In the genomic region with DNA sequence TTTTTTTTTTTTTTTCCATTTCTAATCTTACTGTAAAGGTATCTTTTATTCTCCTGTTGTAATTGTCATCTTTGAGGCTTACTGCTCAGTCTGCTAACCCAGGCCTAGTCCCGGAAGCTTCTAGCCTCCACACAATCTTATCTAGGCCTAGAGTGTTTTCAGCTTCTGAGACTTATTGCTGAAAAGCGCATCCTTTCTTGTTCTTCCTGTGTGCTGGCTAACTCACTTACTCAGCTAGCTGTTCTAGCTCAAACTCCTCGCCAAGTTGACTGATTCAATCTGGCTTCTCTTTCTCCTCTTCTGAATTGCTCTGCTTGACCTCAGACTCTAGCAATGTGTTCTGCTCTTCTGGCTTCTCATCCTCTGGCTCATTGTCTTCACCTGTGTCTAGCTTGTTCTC, we compare ENCODE assay signal across 8 mouse cellular contexts. TPM values are rescaled to one million over a fixed set of nuclear protein-coding genes. Genes with fewer than 3 reads are reported as not detected.
DNase-seq lines count a peak whose midpoint lies in the region; ATAC-seq and TF ChIP-seq lines count a peak whose summit lies in the region.
"Had no signal": no experiment of that assay in that cellular context is flagged by ENCODE, and none has a peak within 500 bp of the region (broad histone marks: within the 10 kb centered on the region; RNA-seq: fewer than 3 reads in every experiment).

No protein-coding gene starts in this region.

- H3K27ac ChIP-seq in liver, embryonic 12.5 days: no peak overlapping the region
- no peak overlapping the region for H3K27ac ChIP-seq in ES-E14 (ENCODE audit: insufficient read depth, low read depth, low read length, poor library complexity, severe bottlenecking)
- H3K27ac ChIP-seq in embryonic facial prominence, embryonic 12.5 days: no peak overlapping the region

- H3K36me3 ChIP-seq in liver, embryonic 12.5 days: peaks cover 22% of the 10 kb centered on the region
- H3K36me3 ChIP-seq in ES-E14 (ENCODE audit: control insufficient read depth, insufficient read depth, low read length, poor library complexity, severe bottlenecking) (peaks cover 3% of the 10 kb centered on the region), myocyte (ENCODE audit: control insufficient read depth, insufficient read depth) (peaks cover 9% of the 10 kb centered on the region)
- peaks cover 7% of the 10 kb centered on the region for H3K36me3 ChIP-seq in embryonic facial prominence, embryonic 12.5 days

- peaks cover 32% of the 10 kb centered on the region for H3K79me2 ChIP-seq in myocyte (ENCODE audit: control insufficient read depth, insufficient read depth)

- 46% methylated on average over 3 of the region's 3 CpGs for WGBS in liver, embryonic 12.5 days (ENCODE audit: insufficient replicate concordance)
- WGBS in embryonic facial prominence, embryonic 12.5 days: 77% methylated on average over 3 of the region's 3 CpGs

- in situ Hi-C loops in ES-E14 (cut with MboI; ENCODE audit: low sequenced_read_pairs in 2 of 2, unreplicated experiment in 2 of 2): no loop called here

- H3K27me3 ChIP-seq in liver, embryonic 12.5 days (replicated peaks): no peaks in the 10 kb centered on the region
- no peaks in the 10 kb centered on the region for H3K27me3 ChIP-seq in embryonic facial prominence, embryonic 12.5 days
- H3K27me3 ChIP-seq in myocyte (ENCODE audit: control insufficient read depth, insufficient read depth, insufficient read length): no peaks in the 10 kb centered on the region

- DNase-seq in liver (no peak), ES-E14 (ENCODE audit: low read depth, low spot score) (no peak)
- DNase-seq in left cerebral cortex, adult 11 months (ENCODE audit: low spot score): no peak
- no peak for DNase-seq in embryo, embryonic 9.5 days (ENCODE audit: extremely low spot score)

- H3K4me2 ChIP-seq in liver, embryonic 12.5 days: peak overlapping the region; percentile 51
- H3K4me2 ChIP-seq in embryonic facial prominence, embryonic 12.5 days (replicated peaks): peak overlapping the region; percentile 7; the same call in 1 of the 2 replicates
- H3K4me2 ChIP-seq in myocyte (ENCODE audit: low read depth): peak overlapping the region; percentile 81

- no peak for TF ChIP-seq POLR2A in myocyte (IDR thresholded peaks at IDR 0.05; ENCODE audit: insufficient read length, low read depth)

- peaks cover 40% of the 10 kb centered on the region for H3K4me1 ChIP-seq in liver, embryonic 12.5 days
- peaks cover 0 to 5% of the 10 kb centered on the region in 2 experiments; a peak in 3 of 4 replicates for H3K4me1 ChIP-seq in ES-E14 (ENCODE audit: control insufficient read depth in 2 of 2, insufficient read depth in 2 of 2, low read length in 2 of 2, poor library complexity in 1 of 2)
- peaks cover 22% of the 10 kb centered on the region for H3K4me1 ChIP-seq in embryonic facial prominence, embryonic 12.5 days

- H3K4me3 ChIP-seq in liver, embryonic 12.5 days: peak overlapping the region; percentile 22; the same call in 1 of the 2 replicates
- H3K4me3 ChIP-seq in ES-E14 (ENCODE audit: insufficient read depth in 1 of 2, low read depth in 1 of 2, low read length in 2 of 2, poor library complexity in 1 of 2, severe bottlenecking in 1 of 2) (peak overlapping the region in 1 of 2 experiments; percentile 86; a peak in 1 of 4 replicates), myocyte (peak overlapping the region; percentile 66)
- no peak overlapping the region for H3K4me3 ChIP-seq in embryonic facial prominence, embryonic 12.5 days

- no peak for ATAC-seq in liver, embryonic 12.5 days
- ATAC-seq in embryonic facial prominence, embryonic 12.5 days (ENCODE audit: insufficient number of reproducible peaks, insufficient read depth, low FRiP score, low TSS enrichment): no peak

- H3ac ChIP-seq in myocyte (ENCODE audit: control insufficient read depth, insufficient read length): no peak overlapping the region

- H3K9me3 ChIP-seq in liver, embryonic 12.5 days (replicated peaks): no peaks in the 10 kb centered on the region
- no peaks in the 10 kb centered on the region for H3K9me3 ChIP-seq in ES-E14 (ENCODE audit: control insufficient read depth, insufficient read depth, low read depth, low read length)
- no peaks in the 10 kb centered on the region for H3K9me3 ChIP-seq in embryonic facial prominence, embryonic 12.5 days
- H3K9me3 ChIP-seq: hindbrain, embryonic 10.5 days had no signal

- H3K9ac ChIP-seq in liver, embryonic 12.5 days: no peak overlapping the region
- H3K9ac ChIP-seq in ES-E14 (ENCODE audit: insufficient read depth, low read depth, low read length, poor library complexity, severe bottlenecking): peak overlapping the region; percentile 65; the same call in 1 of the 2 replicates
- peak overlapping the region; percentile 24; the same call in 1 of the 2 replicates for H3K9ac ChIP-seq in embryonic facial prominence, embryonic 12.5 days

TF ChIP-seq in ES-E14, 5 proteins besides CTCF, POLR2A, EP300 and RAD21:
- no peak for TF ChIP-seq MAFK (IDR thresholded peaks at IDR 0.05; ENCODE audit: insufficient read depth, low read depth, low read length)
- TF ChIP-seq HCFC1 (IDR thresholded peaks at IDR 0.05; ENCODE audit: borderline replicate concordance, insufficient read depth, low read length): no peak
- TF ChIP-seq CHD2 (IDR thresholded peaks at IDR 0.05; ENCODE audit: low read depth, low read length): no peak

TF ChIP-seq in myocyte, 11 proteins besides CTCF, POLR2A, EP300 and RAD21:
- TF ChIP-seq TCF3 (IDR thresholded peaks at IDR 0.05; ENCODE audit: insufficient read length, low read depth): no peak
- TF ChIP-seq CEBPB (IDR thresholded peaks at IDR 0.05; ENCODE audit: insufficient read depth, poor library complexity, severe bottlenecking): no peak
- no peak for TF ChIP-seq MYOD1 (IDR thresholded peaks at IDR 0.05; ENCODE audit: control insufficient read depth in 1 of 3, insufficient read length in 2 of 3, low read depth in 2 of 3)
- no peak for TF ChIP-seq MAX (IDR thresholded peaks at IDR 0.05; ENCODE audit: low read depth)
- no peak for TF ChIP-seq SRF (IDR thresholded peaks at IDR 0.05; ENCODE audit: control insufficient read depth, insufficient read length, low read depth)
- no peak for TF ChIP-seq MYOG (IDR thresholded peaks at IDR 0.05; ENCODE audit: control insufficient read depth in 1 of 3, insufficient read depth in 1 of 3, insufficient read length in 2 of 3, low read depth in 2 of 3)
- no peak for TF ChIP-seq POLR2AphosphoS2 (IDR thresholded peaks at IDR 0.05; ENCODE audit: insufficient read length, low read depth)
- TF ChIP-seq REST (IDR thresholded peaks at IDR 0.05; ENCODE audit: insufficient read depth, insufficient read length): no peak
- no peak for TF ChIP-seq TCF12 (IDR thresholded peaks at IDR 0.05; ENCODE audit: insufficient read depth, poor library complexity, severe bottlenecking)
- no peak for TF ChIP-seq E2F4 (IDR thresholded peaks at IDR 0.05; ENCODE audit: insufficient read depth)
- no peak for TF ChIP-seq USF1 (IDR thresholded peaks at IDR 0.05; ENCODE audit: low read depth)
TF ChIP-seq in myocyte: peak in this region for 0.

RNA-seq across cellular contexts. Expression of a gene that starts 1.4 kb away (rescaled TPM):
- polyA plus RNA-seq in liver, embryonic 12.5 days (2016; fragmentation: Nextera tagmentation; extraction: Ambion mirVana): 30.5 and 34.1 TPM in 2 replicates
- 53.1 and 54.5 TPM in 2 replicates for total RNA-seq in ES-E14 (2012; rRNA removed)
- polyA plus RNA-seq in embryonic facial prominence, embryonic 12.5 days (2016; fragmentation: Nextera tagmentation; extraction: Ambion mirVana): 51.2 and 52.4 TPM in 2 replicates
- 18.3 TPM for polyA plus RNA-seq in myocyte (2012; fragmentation: generic; extraction: Trizol)

Comparison
In these comparisons a context has a peak if more than half of its experiments do, and no peak if none do; other contexts are left out.
1. H3K4me2 ChIP-seq: peak in every context shown above with its lines; median percentile 81 in myocyte; 51 in liver, embryonic 12.5 days; 7 in embryonic facial prominence, embryonic 12.5 days.